Mouse (Mus musculus): ENCODE data around the gene Otud5.

- TF ChIP-seq CTCF (IDR thresholded peaks at IDR 0.05; ENCODE audit: low read depth, low read length) (no peak), POLR2A (IDR thresholded peaks at IDR 0.05; ENCODE audit: insufficient read depth, low read length) (no peak), EP300 (IDR thresholded peaks at IDR 0.05; ENCODE audit: insufficient read depth, low read depth, low read length) (no peak)
Measured at GRCm38 (mm10) chrX:7864551-7864950, 23.4 kb downstream of the Otud5 start.

Measured in ES-Bruce4 (cell line).